Mouse (Mus musculus) cerebellum, adult 2 months (tissue): ENCODE data around the gene Znhit2. TPM values are rescaled to one million over a fixed set of nuclear protein-coding genes. Genes with fewer than 3 reads are reported as not detected.

Experiments
- DNase-seq, 2 experiments: peaks; one replicate each; pipeline ENCODE4 v3.0.0; 2021
- H3K27ac ChIP-seq: fragments of 200-500 bp; 2 replicates; pipeline ENCODE4 v1.5.1; 2012; ENCODE audit warnings: low read length, control low read depth, inconsistent platforms; ENCODE audit not compliant: insufficient read depth
- H3K27me3 ChIP-seq: fragments of 200-500 bp; 2 replicates; pipeline ENCODE4 v1.6.1; 2012; ENCODE audit warnings: inconsistent platforms, mild to moderate bottlenecking, low read length, moderate library complexity; ENCODE audit not compliant: control insufficient read depth, insufficient read depth
- H3K4me1 ChIP-seq: fragments of 200-500 bp; 2 replicates; pipeline ENCODE4 v1.6.1; 2011; ENCODE audit warnings: low read length; ENCODE audit not compliant: control insufficient read depth, insufficient read depth
- H3K4me3 ChIP-seq: fragments of 200-500 bp; replicated peaks from 2 replicates; pipeline ENCODE3; 2011; ENCODE audit warnings: mild to moderate bottlenecking, low read depth, low read length, control low read depth; ENCODE audit not compliant: insufficient read depth
- CTCF ChIP-seq: fragments of 200-500 bp; IDR thresholded peaks from 2 replicates; pipeline ENCODE4 v1.5.1; 2011; ENCODE audit warnings: low read depth, mild to moderate bottlenecking, control low read depth, low read length, moderate library complexity, borderline replicate concordance; ENCODE audit not compliant: insufficient read depth
- POLR2A ChIP-seq: fragments of 200-500 bp; IDR thresholded peaks from 2 replicates; pipeline ENCODE4 v1.6.1; 2011; ENCODE audit warnings: low read length, control low read depth, borderline replicate concordance; ENCODE audit not compliant: insufficient read depth
- WGBS: fragments of 180-500 bp; shearing (Covaris S2); methylation state at CpG from one replicate; pipeline ENCODE4 v1.1.7; 2018; 5-methylcytosine and 5-hydroxymethylcytosine counted together
- polyA plus RNA-seq: library from polyadenylated mRNA; depleted of rRNA; stranded (reverse); fragments of >200 nt; gene quantifications from 2 replicates; pipeline ENCODE4 v1.2.3, GENCODE M21; 2012

Gene Znhit2
- polyA plus RNA-seq, 1 experiment = 51.5 TPM

DNA sequence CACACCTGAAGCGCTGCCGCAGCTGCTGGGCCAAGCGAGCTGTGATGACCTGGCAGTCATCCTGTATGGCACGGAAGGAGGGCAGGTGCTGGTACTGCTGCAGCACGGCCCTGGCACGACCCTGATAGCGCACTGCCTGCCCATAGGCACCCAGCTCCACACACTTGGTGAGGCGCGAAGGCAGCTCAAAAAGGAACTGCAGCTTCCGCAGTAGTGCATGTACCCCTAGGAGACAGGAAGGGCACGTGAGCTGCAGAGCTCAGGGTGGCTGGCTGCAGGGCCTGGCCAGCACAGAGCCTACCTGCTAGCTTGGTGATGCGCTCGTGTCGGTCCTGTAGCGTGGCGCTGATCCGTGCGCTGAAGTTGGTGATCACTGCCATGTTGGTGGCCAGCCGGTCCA lies 10.3 kb downstream of the Znhit2 start:
- DNase-seq = no peak
- peaks cover 12% of the 10 kb centered on the region for H3K4me1 ChIP-seq
- 80% methylated on average over 19 of the region's 19 CpGs for WGBS

GRCm38 (mm10) chr19:6073889-6074288 lies 12.9 kb downstream of the Znhit2 start:
- no peak for DNase-seq
- 92% methylated on average over 5 of the region's 5 CpGs for WGBS
- H3K27me3 ChIP-seq = no peaks in the 10 kb centered on the region
- TF ChIP-seq POLR2A (no peak), CTCF (no peak)
- H3K4me1 ChIP-seq = peaks cover 5% of the 10 kb centered on the region
- no peak overlapping the region for H3K4me3 ChIP-seq
- no peak overlapping the region for H3K27ac ChIP-seq

More for the DNA sequence above, 10.3 kb downstream of the Znhit2 start:
- H3K27me3 ChIP-seq = no peaks in the 10 kb centered on the region
- TF ChIP-seq POLR2A (no peak), CTCF (no peak)
- no peak overlapping the region for H3K27ac ChIP-seq
- H3K4me3 ChIP-seq = no peak overlapping the region

- Histone ChIP-seq H3K27me3 (no peaks in the 10 kb centered on the region), H3K27ac (peak within 1 kb of the TSS; percentile 81), H3K4me1 (peaks cover 5% of the 10 kb centered on the region), H3K4me3 (peak within 1 kb of the TSS; percentile 81)
- WGBS = under 1% methylated on average over 33 of the region's 33 CpGs
- TF ChIP-seq POLR2A (peak; percentile 33; the same call in 1 of the 2 replicates), CTCF (no peak)
- peak; percentile 89 to 90 for DNase-seq
Observed at GRCm38 (mm10) chr19:6076564-6077393, 15.8 kb downstream of the Znhit2 start, which contains the start of gene Vps51. Gene Vps51 (minus strand): TSS chr19:6077231.

GRCm38 (mm10) chr19:6079983-6080480 lies 19.0 kb downstream of the Znhit2 start, which contains the start of gene Tmem262:
Gene Tmem262 (plus strand): TSS chr19:6080033.
- Histone ChIP-seq H3K4me1 (peaks cover 8% of the 10 kb centered on the region), H3K27ac (no peak within 1 kb of the TSS), H3K27me3 (no peaks in the 10 kb centered on the region), H3K4me3 (no peak within 1 kb of the TSS)
- WGBS = 90% methylated on average over 12 of the region's 12 CpGs
- TF ChIP-seq CTCF (no peak), POLR2A (no peak)
- no peak for DNase-seq

- 0 out of 2 replicates have a peak, but pooled peaks cover 3% of the 10 kb centered on the region for H3K4me1 ChIP-seq
- no peak for DNase-seq
- no peaks in the 10 kb centered on the region for H3K27me3 ChIP-seq
- H3K4me3 ChIP-seq = no peak within 1 kb of the TSS
- H3K27ac ChIP-seq = no peak within 1 kb of the TSS
- WGBS = 29% methylated on average over 9 of the region's 9 CpGs
- TF ChIP-seq POLR2A (no peak), CTCF (no peak)
Observed at GRCm38 (mm10) chr19:6082156-6082555, 21.2 kb downstream of the Znhit2 start, which contains the start of gene Gm28374. Gene Gm28374 (minus strand): TSS chr19:6082256.

DNA sequence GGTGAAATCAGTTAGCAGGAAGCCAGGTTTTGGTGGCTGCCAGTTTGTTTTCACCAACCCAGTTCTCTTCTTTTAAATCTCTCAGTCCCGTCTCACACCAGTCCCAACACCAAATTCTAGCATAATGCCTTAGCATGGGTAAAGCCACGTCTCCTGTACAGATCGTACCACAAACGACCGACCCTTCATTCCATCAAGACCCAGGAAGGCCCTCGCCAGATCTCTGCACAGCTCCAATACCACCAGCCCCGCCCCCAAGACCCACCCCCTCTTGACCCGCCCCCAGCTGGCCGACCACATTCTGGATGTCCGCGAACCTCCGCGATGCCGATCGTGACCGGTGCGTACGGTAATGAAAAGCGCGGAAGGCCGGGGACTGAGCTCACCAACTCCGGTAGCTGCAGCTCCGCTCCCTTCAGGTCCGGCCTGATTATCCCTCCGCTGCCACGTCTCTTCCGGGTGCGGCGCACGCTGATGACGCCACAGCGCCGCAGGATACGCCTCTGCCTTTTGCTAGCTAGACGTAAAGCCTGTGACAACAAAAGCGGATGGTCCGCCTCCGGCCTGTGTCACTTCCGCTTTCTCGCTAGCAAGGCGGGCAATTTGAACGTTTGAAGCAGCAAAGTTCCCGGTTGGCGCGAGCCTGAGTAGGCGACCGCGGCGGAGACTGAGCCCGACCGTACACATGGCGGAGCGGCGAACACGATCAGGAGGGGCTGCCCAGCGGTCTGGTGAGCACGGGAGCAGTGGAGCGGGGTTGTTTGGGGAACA lies 23.7 kb downstream of the Znhit2 start, which contains the start of the genes Zfpl1 and Cdca5:
TSS of gene Zfpl1 (minus strand) at position 479 of the 771 bp plus-strand sequence.
TSS of gene Cdca5 (plus strand) at position 506 of the 771 bp plus-strand sequence.
- 0 out of 2 replicates have a peak, but pooled peaks cover 3% of the 10 kb centered on the region for H3K4me1 ChIP-seq
- H3K4me3 ChIP-seq = peak within 1 kb of the TSS; percentile 82
- peak; percentile 53; the same call in 1 of the 2 replicates for TF ChIP-seq POLR2A
- no peak for TF ChIP-seq CTCF
- no peak within 1 kb of the TSS for H3K27ac ChIP-seq
- H3K27me3 ChIP-seq = no peaks in the 10 kb centered on the region
- peak; percentile 98 to 99 for DNase-seq
- WGBS = under 1% methylated on average over 58 of the region's 58 CpGs

DNA sequence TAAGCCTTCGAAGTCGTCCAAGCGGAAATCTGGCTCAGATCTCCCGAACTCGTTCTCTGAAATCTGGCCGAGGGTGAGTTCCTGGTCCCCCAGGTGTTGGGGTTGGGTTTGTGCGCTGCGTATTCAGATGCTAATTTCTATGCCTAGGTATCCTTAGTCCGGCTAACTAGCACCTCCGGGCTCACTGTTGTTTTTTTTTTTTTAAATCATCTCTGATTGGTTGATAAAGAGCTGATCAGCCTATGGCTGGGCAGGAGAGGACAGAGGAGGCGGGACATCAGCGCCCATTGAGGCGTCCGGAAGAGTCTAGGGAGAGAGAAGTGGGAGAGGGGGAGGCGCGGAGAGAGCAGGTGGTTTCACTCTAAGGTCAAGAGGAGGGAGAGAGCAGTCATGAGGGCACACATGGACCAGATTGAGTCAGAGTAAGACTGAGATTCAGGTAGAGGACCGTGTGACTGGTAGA lies 24.5 kb downstream of the Znhit2 start:
- Histone ChIP-seq H3K4me3 (no peak overlapping the region), H3K27me3 (no peaks in the 10 kb centered on the region), H3K4me1 (0 out of 2 replicates have a peak, but pooled peaks cover 3% of the 10 kb centered on the region), H3K27ac (no peak overlapping the region)
- peak in 1 of 2 experiments; percentile 18 for DNase-seq
- TF ChIP-seq POLR2A (no peak), CTCF (no peak)
- WGBS = under 1% methylated on average over 17 of the region's 17 CpGs
